Mouse (Mus musculus) gastrocnemius, postnatal 14 days (tissue): ENCODE data around the gene Cubn. TPM values are rescaled to one million over a fixed set of nuclear protein-coding genes. Genes with fewer than 3 reads are reported as not detected.

Source experiments
- DNase-seq: peaks from one replicate; pipeline ENCODE4 v3.0.0; 2021; ENCODE audit warnings: mixed read lengths
- intact Hi-C: fragments of 180-260 bp; cut with DNase I; formaldehyde crosslinking; loops from one replicate; pipeline ENCODE4 v1.15.1; 2025; ENCODE audit warnings: low total_unique reads
- total RNA-seq, 2 experiments: library from RNA; stranded (reverse); gene quantifications; 2 replicates each; pipeline ENCODE4 v1.2.3; 2021

Gene Cubn
- total RNA-seq, 2 experiments from 2014 or later, result 0.04 to 0.14 TPM

DNA sequence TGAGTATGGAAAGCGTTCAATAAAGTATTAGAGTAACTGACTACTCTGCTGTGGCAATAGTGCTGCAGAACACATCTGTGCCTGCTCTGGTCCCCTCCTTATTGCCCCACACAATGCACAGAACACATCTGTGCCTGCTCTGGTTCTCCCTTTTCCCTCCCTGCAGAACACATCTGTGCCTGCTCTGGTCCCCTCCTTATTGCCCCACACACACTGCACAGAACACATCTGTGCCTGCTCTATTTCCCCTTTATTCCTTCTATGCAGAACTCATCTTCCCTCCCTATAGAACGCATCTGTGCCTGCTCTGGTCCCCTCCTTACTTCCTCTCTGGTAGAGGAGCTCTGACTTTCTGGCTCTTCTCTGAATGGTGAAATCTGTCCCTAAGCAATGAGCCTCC is 1.1 kb downstream of the Cubn start:
- intact Hi-C loops, result no loop called here
- no peak for DNase-seq

DNA sequence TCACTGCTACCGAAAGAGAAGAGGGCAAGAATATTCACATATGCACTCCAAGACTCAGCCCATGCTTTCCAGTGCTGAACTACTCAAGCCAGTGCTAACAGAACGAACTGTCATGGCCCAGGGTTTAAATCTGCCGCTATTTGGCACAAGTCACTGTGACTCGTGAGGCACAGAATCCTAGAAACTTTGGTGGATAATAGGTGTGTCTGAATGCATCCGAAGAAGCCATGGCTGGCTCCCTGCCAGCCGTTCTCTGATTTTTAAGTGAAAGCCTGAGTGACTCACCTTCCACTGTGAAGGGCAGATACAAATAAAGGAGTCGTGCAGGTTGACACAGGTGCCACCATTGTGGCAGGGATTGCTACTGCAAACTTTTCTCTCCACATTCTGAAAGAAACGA is 5.1 kb downstream of the Cubn start:
- intact Hi-C loops, result no loop called here
- DNase-seq, result no peak

DNA sequence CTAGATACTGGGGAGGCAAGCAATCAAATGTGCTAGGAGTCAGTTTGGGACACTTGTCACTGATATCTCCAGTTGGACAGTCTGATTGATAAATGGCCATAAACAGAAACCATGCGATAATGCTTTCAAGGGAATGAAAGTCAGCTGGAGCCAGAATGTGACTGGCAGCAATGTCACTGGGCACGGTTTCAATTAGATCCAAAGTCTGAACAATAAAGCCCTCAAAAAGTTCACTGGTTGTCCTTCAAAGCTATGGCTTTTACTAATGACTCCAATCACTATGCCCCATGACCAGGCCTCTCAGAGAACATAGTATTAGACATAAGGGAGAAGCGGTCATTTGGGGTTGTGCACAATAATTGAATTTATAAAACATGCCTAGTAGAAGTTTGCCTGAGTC is 7.0 kb downstream of the Cubn start:
- no peak for DNase-seq

GRCm38 (mm10) chr2:13480744-13481143 is 10.9 kb downstream of the Cubn start:
- intact Hi-C loops, result no loop called here

More for the DNA sequence above, 7.0 kb downstream of the Cubn start:
- intact Hi-C loops, result no loop called here

DNA sequence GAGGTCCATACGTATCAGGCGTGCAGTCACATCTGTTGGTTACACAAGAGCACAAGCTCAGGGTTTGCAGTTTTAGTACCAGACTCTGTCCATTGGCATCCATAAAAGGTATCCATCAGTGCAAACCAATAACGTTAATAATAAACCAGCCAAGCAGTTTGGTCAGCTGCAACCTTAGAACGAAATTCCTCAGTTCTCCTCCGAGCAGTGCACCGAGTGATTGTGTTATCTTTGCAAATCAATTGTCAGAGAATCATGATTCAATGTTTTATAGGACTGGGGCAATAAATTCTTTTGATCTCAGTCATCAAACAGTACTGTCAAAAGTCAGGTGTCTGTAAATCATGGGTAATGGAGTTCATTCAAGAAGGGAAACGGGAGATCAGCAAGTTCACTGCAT is 12.4 kb downstream of the Cubn start:
- intact Hi-C loops, result no loop called here
- no peak for DNase-seq

More at GRCm38 (mm10) chr2:13480744-13481143, 10.9 kb downstream of the Cubn start:
- no peak for DNase-seq

GRCm38 (mm10) chr2:13470108-13470507 is 21.5 kb downstream of the Cubn start:
- no peak for DNase-seq
- intact Hi-C loops, result no loop called here

DNA sequence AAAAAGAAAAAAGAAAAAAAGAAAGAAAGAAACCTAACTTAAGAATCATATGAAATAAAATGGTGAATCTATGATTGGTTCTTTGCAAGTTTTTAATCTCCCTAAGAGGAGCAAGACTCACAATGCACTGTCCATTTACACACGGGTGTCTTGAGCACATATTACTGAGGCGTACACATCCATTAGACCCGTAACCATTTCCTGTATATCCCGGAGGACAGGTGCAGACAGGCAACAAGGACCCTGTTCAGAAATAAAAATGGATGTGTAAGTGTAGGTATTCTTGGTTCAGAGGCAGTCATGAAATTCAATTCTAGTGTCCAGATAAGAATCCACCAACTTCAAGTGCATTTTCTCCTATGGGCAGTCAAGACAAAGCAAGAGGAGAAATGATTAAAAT is 22.0 kb downstream of the Cubn start:
- intact Hi-C loops, result no loop called here
- no peak for DNase-seq

- DNase-seq, result no peak
- intact Hi-C loops, result no loop called here
These were observed 24.9 kb downstream of the Cubn start for GRCm38 (mm10) chr2:13466685-13467084.

- DNase-seq, result no peak
- intact Hi-C loops, result no loop called here
These were observed 33.5 kb downstream of the Cubn start for GRCm38 (mm10) chr2:13458088-13458487.

GRCm38 (mm10) chr2:13456821-13457220 is 34.8 kb downstream of the Cubn start:
- no peak for DNase-seq
- intact Hi-C loops, result no loop called here

DNA sequence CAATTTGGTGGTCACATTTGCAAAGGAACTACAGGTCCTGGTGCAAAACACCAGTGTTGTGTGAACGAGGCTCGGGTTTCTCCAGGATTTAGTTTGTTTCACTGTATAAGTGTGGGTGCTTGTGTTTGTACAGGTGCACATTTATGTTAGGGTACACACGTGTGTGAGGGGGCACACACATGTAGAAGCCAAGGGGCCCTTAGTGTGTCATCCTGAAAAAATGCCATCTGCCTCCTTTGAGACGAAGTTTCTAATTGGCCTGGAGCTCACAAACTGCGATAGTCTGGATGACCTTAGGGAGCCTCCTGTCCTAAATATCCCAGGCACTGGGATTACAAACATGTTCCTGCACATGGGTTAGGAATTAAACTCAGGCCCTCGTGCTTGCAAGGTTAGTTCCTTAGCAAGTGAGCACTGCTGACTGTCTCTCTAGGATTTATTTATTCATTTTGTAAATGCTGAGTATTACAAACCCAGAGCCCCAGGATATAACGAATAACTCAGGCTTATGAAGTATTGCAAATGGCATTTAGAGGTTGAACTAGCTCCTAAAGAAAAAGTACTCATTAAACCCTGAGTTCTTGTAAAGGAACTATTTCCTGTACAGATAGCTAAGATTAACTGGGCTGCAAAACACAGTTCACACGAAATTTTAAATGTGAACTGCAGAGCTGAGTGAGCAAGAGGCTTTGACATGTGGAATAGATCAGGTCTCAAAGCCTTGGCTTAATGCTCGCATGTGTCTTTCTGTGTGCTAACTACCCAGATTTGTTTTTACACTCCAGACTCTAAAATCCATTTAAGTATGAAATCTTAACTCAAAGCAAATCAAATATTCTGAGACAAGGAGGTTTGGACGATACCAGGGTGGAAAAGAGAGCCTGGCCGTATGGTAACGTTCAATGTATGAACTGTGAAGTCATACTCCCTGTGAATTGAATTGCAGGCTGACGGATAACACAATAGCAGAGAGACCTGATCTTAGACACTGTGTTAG is 39.8 kb downstream of the Cubn start:
- intact Hi-C loops, result no loop called here

DNA sequence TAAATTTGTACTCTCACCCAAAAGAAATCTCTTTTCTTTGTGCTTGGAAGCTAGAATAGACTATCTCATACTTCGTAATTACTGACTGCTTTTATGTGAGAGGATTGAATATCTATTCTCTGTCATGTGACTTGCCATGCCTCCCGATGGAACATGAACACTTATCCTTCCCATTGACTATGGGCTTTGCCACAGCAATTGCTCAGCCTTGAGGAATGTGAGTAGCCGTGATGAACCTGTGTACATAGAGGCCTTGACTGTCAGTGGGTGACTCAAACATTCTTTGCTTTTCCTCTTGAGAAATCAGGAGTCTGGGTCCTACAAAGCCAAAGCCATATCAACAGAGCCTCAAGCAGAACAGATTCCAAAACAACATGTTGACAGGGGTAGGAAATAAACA is 40.7 kb downstream of the Cubn start:
- intact Hi-C loops, result no loop called here
- no peak for DNase-seq

More for the DNA sequence above, 39.8 kb downstream of the Cubn start:
- no peak for DNase-seq

DNA sequence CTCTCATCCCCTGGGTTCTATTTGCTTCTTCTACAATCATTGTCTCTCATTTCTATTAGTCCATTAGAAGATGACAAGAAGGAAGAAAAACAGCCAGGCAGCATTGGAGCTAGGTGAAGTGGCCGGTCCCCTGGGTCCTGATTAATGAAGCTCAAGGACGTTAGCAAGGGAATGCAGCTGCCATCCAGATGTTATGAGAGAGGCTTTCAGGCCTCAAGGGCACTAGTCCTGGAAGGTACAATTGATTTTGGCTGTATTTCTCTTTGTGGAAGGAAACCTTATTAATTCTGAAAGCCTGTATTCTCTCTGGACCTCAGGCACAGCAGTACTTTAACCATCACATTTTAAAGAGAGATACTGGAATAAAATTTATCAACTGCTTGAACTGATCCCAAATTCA is 41.1 kb downstream of the Cubn start:
- intact Hi-C loops, result no loop called here
- DNase-seq, result no peak

- DNase-seq, result no peak
- intact Hi-C loops, result no loop called here
These were observed 46.5 kb downstream of the Cubn start for GRCm38 (mm10) chr2:13445156-13445555.

GRCm38 (mm10) chr2:13438983-13439382 is 52.6 kb downstream of the Cubn start:
- no peak for DNase-seq
- intact Hi-C loops, result no loop called here

DNA sequence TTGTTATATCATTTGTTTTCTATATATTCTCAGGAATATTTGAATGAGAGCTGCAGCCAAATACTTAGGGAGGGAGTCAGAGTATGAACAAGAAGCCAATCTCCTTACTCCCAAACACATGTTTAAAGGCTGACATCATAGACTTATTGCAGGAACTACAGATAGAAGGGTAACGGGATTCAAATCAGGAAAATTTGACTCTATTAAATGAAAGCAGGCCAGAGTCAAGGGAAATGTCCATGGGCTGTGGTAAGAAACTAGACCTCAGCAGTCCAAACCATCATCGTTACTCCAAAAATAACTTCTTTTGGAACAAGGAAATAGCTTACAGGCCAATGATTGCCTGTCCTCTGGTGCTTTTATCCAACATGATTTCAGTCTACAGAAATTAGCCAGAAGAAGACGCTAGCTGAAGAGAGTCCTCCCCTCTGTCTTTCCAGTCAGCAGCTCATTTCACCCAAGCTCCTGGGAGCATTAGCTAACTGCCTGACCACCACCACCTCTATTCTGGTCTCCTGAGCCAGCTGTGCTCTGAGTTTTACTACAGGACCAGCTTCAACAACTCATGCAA is 53.3 kb downstream of the Cubn start:
- intact Hi-C loops, result no loop called here

DNA sequence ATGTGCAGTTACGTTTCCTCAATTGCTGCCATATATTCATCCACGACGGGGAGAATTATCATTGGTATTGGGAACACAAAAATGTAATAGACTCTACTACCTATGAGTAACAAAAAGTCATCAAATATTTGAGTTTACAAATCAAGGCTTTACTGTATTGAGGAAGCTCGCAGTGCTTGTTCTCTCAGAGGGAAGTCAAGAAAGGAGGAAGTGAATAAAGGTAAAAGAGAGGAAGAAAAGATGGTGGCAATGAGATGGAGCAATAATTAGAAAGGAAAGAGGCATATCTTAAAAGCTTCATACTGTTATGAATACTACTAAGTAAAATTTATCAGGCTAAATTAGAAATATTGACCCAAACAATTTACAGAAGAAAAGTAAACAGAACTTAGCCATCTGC is 59.6 kb downstream of the Cubn start:
- intact Hi-C loops, result no loop called here
- DNase-seq, result no peak

More for the DNA sequence above, 53.3 kb downstream of the Cubn start:
- no peak for DNase-seq

DNA sequence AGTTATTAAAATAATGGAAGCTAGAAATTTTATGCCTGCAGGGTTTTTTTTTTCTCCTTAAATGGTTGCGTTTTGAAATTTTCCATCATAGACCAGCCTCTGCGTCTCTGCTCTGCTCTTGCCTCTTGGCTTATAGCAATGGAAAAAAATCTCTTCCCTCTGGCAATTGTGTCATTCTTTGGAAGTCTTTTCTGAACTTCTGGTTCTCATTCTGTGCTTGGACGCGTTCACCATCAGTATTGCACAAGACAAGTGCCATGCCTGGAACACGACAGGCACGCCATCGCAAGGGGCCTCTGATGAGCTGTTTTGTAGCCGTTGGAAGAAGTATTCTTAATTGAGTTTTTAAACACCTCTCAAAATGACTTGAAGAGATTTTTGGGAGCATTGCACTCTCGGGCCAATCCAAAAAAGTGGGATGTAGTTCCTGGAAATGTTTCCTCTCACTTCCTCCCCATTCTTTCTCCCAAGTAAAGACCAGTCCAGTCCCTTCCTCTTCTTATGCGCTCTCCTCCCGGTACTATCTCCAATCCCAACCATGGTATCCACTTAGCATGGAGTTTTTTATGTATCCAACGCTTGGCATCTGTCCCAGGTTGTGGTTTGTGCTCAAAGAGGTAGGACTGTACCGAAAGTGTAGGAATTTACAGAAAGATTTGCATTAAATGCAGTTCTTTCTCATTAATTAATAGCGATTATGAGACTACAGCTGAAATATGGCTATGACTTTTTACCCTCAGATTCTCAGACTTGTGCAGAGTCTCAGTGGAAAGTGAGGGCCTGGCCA is 69.4 kb downstream of the Cubn start:
- peak; percentile 52 for DNase-seq
- intact Hi-C loops, result no loop called here

GRCm38 (mm10) chr2:13416765-13417524 is 74.7 kb downstream of the Cubn start:
- intact Hi-C loops, result no loop called here
- DNase-seq, result no peak
